Mouse (Mus musculus): ENCODE measurements at regions not wholly inside any gene's neighbourhood (a gene's known extent, or its start where the extent isn't known, plus 50 kb on each side); places are given as distances from the start of the nearest gene placed in this dataset.

- no peaks in the 10 kb centered on the region for H3K27me3 ChIP-seq
- no peaks in the 10 kb centered on the region for H3K9me3 ChIP-seq (replicated peaks)
- H3K9ac ChIP-seq = no peak overlapping the region
- no peak overlapping the region for H3K4me3 ChIP-seq (replicated peaks)
- H3K4me1 ChIP-seq = peaks cover 3% of the 10 kb centered on the region; the same call in 1 of the 2 replicates
- no peaks in the 10 kb centered on the region for H3K36me3 ChIP-seq
- no peak overlapping the region for H3K4me2 ChIP-seq (replicated peaks)
- ATAC-seq (ENCODE audit: insufficient number of reproducible peaks, low FRiP score, low TSS enrichment, low read depth) = no peak
- WGBS = 40% methylated on average over 7 of the region's 7 CpGs
- no peak overlapping the region for H3K27ac ChIP-seq (replicated peaks)
These were observed 55.9 kb upstream of the Zfp280d start for GRCm38 (mm10) chr9:72218736-72219135.

- Histone ChIP-seq H3K9me3 (replicated peaks) (no peaks in the 10 kb centered on the region), H3K4me2 (replicated peaks) (no peak overlapping the region), H3K27me3 (no peaks in the 10 kb centered on the region), H3K4me1 (peaks cover 3% of the 10 kb centered on the region; the same call in 1 of the 2 replicates), H3K27ac (replicated peaks) (no peak overlapping the region), H3K4me3 (replicated peaks) (no peak overlapping the region), H3K36me3 (no peaks in the 10 kb centered on the region), H3K9ac (no peak overlapping the region)
- no peak for ATAC-seq (ENCODE audit: insufficient number of reproducible peaks, low FRiP score, low TSS enrichment, low read depth)
- 51% methylated on average over 12 of the region's 12 CpGs for WGBS
These were observed 54.8 kb upstream of the Zfp280d start for GRCm38 (mm10) chr9:72219892-72220291.

- H3K4me3 ChIP-seq (replicated peaks) = no peak overlapping the region
- H3K27me3 ChIP-seq = no peaks in the 10 kb centered on the region
- 85% methylated on average over 5 of the region's 5 CpGs for WGBS
- no peak for ATAC-seq (ENCODE audit: insufficient number of reproducible peaks, low FRiP score, low TSS enrichment, low read depth)
- H3K4me1 ChIP-seq = peaks cover 3% of the 10 kb centered on the region; the same call in 1 of the 2 replicates
- no peaks in the 10 kb centered on the region for H3K36me3 ChIP-seq
- no peak overlapping the region for H3K9ac ChIP-seq
- no peak overlapping the region for H3K4me2 ChIP-seq (replicated peaks)
- no peak overlapping the region for H3K27ac ChIP-seq (replicated peaks)
- H3K9me3 ChIP-seq (replicated peaks) = no peaks in the 10 kb centered on the region
These were observed 53.3 kb upstream of the Zfp280d start for GRCm38 (mm10) chr9:72221333-72221732.
